Mouse (Mus musculus): ENCODE measurements at regions not wholly inside any gene's neighbourhood (a gene's known extent, or its start where the extent isn't known, plus 50 kb on each side); places are given as distances from the start of the nearest gene placed in this dataset.

DNA sequence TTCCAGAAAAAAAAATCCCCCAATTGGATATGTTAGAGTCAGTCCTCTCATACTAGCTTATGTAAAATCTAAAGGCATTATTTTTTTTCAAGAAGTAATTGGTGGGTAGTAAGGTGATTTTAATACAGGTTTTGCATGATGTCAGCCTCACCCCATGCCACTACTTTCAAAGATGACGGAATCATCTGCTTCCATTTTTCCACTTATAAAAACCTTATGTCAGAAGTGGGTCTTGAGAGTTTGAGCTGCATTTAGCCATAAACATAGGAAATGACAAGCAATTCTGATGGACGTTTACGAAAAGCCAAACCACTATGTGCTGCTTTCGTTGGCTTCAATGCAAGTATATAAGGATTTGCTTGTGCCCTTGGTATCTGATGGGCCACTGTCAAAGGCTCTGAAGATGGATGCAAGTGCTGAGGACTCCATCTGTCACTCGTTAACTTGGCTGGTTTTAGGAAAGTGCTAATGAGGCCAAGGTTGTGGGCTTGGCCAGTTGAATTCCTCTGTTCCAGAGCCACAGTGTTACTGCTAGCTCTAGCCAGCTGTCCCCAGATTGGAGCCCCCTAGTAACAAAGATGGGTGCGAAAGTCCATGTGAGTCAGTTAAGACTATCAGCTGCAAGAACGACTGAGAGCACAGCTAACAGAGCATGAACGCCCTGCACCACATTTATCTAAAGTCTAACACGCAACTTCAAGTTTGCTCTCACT is 72.8 kb upstream of the Mrps30 start:
- TF ChIP-seq POLR2A (IDR thresholded peaks at IDR 0.05; ENCODE audit: borderline replicate concordance, insufficient read depth, low read length) (no peak), CTCF (IDR thresholded peaks at IDR 0.05; ENCODE audit: borderline replicate concordance, insufficient read depth, low read depth, low read length) (no peak)

Measured in cerebellum, adult 2 months (tissue).